Mouse (Mus musculus) CH12.LX (cell line): ENCODE results near the gene Pigh. TPM values are rescaled to one million over a fixed set of nuclear protein-coding genes. Genes with fewer than 3 reads are reported as not detected.

Source experiments
- DNase-seq: peaks from one replicate; pipeline ENCODE4 v3.0.0-alpha.2; 2013; ENCODE audit errors: extremely low read depth
- H3K27ac ChIP-seq: 2 replicates; pipeline ENCODE4 v1.5.1; 2012; ENCODE audit warnings: low read depth, mild to moderate bottlenecking, control low read depth, moderate library complexity; ENCODE audit not compliant: insufficient read depth
- H3K27me3 ChIP-seq: replicated peaks from 2 replicates; pipeline ENCODE3; 2012; ENCODE audit warnings: inconsistent platforms
- H3K36me3 ChIP-seq, 2 experiments: replicated peaks in 1 of 2; 2 replicates each; pipeline versions ENCODE3 to v1.6.1; 2012; ENCODE audit warnings: inconsistent platforms in 1 of 2, low read length in 1 of 2, mild to moderate bottlenecking in 1 of 2, mixed read lengths in 1 of 2, moderate library complexity in 1 of 2; ENCODE audit not compliant: control insufficient read depth in 1 of 2, insufficient read depth in 1 of 2
- H3K4me1 ChIP-seq, 2 experiments: 2 replicates each; pipeline ENCODE4 v1.6.1; 2012; ENCODE audit warnings: inconsistent platforms in 1 of 2, moderate library complexity in 1 of 2; ENCODE audit not compliant: insufficient read depth in 2 of 2, control insufficient read depth in 1 of 2
- H3K4me2 ChIP-seq: 2 replicates; pipeline ENCODE4 v1.6.1; 2012; ENCODE audit warnings: low read depth, mild to moderate bottlenecking, control low read depth; ENCODE audit not compliant: poor library complexity, insufficient read depth, severe bottlenecking
- H3K4me3 ChIP-seq, 3 experiments: fragments of 150-350 bp in 1 of 3; sonication (generic) in 1 of 3; replicated peaks in 1 of 3; 2 replicates each; pipeline versions ENCODE3 to v1.5.1; 2011 to 2012; ENCODE audit warnings: low read depth in 2 of 3, low read length in 2 of 3, mild to moderate bottlenecking in 2 of 3, moderate library complexity in 2 of 3, control low read depth in 1 of 3, improper control_type of control experiment in 1 of 3, inconsistent platforms in 1 of 3, mixed read lengths in 1 of 3; ENCODE audit not compliant: poor library complexity in 1 of 3
- H3K79me2 ChIP-seq: replicated peaks from 2 replicates; pipeline ENCODE4 v1.6.1; 2012; ENCODE audit warnings: mild to moderate bottlenecking, moderate library complexity; ENCODE audit not compliant: control insufficient read depth, poor library complexity, insufficient read depth, severe bottlenecking; ENCODE audit errors: extremely low read depth
- H3K9ac ChIP-seq: 2 replicates; pipeline ENCODE4 v1.6.1; 2012; ENCODE audit warnings: low read depth, mild to moderate bottlenecking, control low read depth, moderate library complexity; ENCODE audit not compliant: insufficient read depth
- H3K9me3 ChIP-seq: replicated peaks from 2 replicates; pipeline ENCODE3; 2012; ENCODE audit warnings: low read length, inconsistent platforms, mixed read lengths
- BHLHE40 ChIP-seq: IDR thresholded peaks from 2 replicates; pipeline ENCODE4 v1.6.1; 2011; ENCODE audit warnings: mild to moderate bottlenecking, low read depth, low read length, improper control_type of control experiment
- CHD1 ChIP-seq: IDR thresholded peaks from 2 replicates; pipeline ENCODE4 v1.6.1; 2012; ENCODE audit warnings: low read depth, low read length, improper control_type of control experiment, inconsistent platforms
- CHD2 ChIP-seq: IDR thresholded peaks from 2 replicates; pipeline ENCODE4 v1.6.1; 2011; ENCODE audit warnings: low read length, improper control_type of control experiment
- CTCF ChIP-seq, 2 experiments: IDR thresholded peaks in 1 of 2; conservative IDR thresholded peaks in 1 of 2; 2 replicates each; pipeline ENCODE4 v1.5.1; 2011 to 2012; ENCODE audit warnings: low read depth in 2 of 2, low read length in 2 of 2, improper control_type of control experiment in 1 of 2, inconsistent platforms in 1 of 2, mild to moderate bottlenecking in 1 of 2, moderate library complexity in 1 of 2
- E2F4 ChIP-seq: IDR thresholded peaks from 2 replicates; pipeline ENCODE4 v1.6.1; 2011; ENCODE audit warnings: low read depth, low read length, improper control_type of control experiment; ENCODE audit not compliant: insufficient replicate concordance
- ELF1 ChIP-seq: IDR thresholded peaks from 2 replicates; pipeline ENCODE4 v1.6.1; 2014; ENCODE audit warnings: low read depth, mild to moderate bottlenecking, inconsistent platforms, low read length, improper control_type of control experiment
- EP300 ChIP-seq: IDR thresholded peaks from 2 replicates; pipeline ENCODE4 v1.6.1; 2011; ENCODE audit warnings: low read length, improper control_type of control experiment
- ETS1 ChIP-seq: conservative IDR thresholded peaks from 2 replicates; pipeline ENCODE4 v1.6.1; 2012; ENCODE audit warnings: low read depth, mild to moderate bottlenecking, inconsistent platforms, low read length, improper control_type of control experiment, moderate library complexity
- GABPA ChIP-seq: IDR thresholded peaks from 2 replicates; pipeline ENCODE4 v1.6.1; 2012; ENCODE audit warnings: low read depth, low read length, improper control_type of control experiment, inconsistent platforms; ENCODE audit not compliant: insufficient replicate concordance
- HCFC1 ChIP-seq: IDR thresholded peaks from 2 replicates; pipeline ENCODE4 v1.6.1; 2012; ENCODE audit warnings: low read depth, mild to moderate bottlenecking, inconsistent platforms, low read length, improper control_type of control experiment
- IRF4 ChIP-seq: IDR thresholded peaks from 2 replicates; pipeline ENCODE4 v1.6.1; 2014; ENCODE audit warnings: low read depth, mild to moderate bottlenecking, inconsistent platforms, low read length, improper control_type of control experiment
- JUN ChIP-seq: IDR thresholded peaks from 2 replicates; pipeline ENCODE4 v1.6.1; 2011; ENCODE audit warnings: low read depth, mild to moderate bottlenecking, low read length, improper control_type of control experiment, moderate library complexity; ENCODE audit not compliant: insufficient read depth
- JUND ChIP-seq: conservative IDR thresholded peaks from 2 replicates; pipeline ENCODE4 v1.6.1; 2011; ENCODE audit warnings: low read depth, low read length, improper control_type of control experiment
- KAT2A ChIP-seq: IDR thresholded peaks from 2 replicates; pipeline ENCODE4 v1.6.1; 2012; ENCODE audit warnings: low read length, improper control_type of control experiment, inconsistent platforms; ENCODE audit not compliant: insufficient replicate concordance
- MAFK ChIP-seq: IDR thresholded peaks from 2 replicates; pipeline ENCODE4 v1.6.1; 2011; ENCODE audit warnings: low read length, improper control_type of control experiment; ENCODE audit not compliant: insufficient replicate concordance
- MAX ChIP-seq: IDR thresholded peaks from 2 replicates; pipeline ENCODE4 v1.6.1; 2011; ENCODE audit warnings: low read length, improper control_type of control experiment
- MAZ ChIP-seq: IDR thresholded peaks from 2 replicates; pipeline ENCODE4 v1.6.1; 2012; ENCODE audit warnings: low read depth, mild to moderate bottlenecking, inconsistent platforms, low read length, improper control_type of control experiment, moderate library complexity
- MEF2A ChIP-seq: IDR thresholded peaks from 2 replicates; pipeline ENCODE4 v1.6.1; 2014; ENCODE audit warnings: low read depth, mild to moderate bottlenecking, inconsistent platforms, low read length, improper control_type of control experiment, borderline replicate concordance
- MXI1 ChIP-seq: IDR thresholded peaks from 2 replicates; pipeline ENCODE4 v1.6.1; 2011; ENCODE audit warnings: mild to moderate bottlenecking, low read depth, low read length, improper control_type of control experiment
- MYC ChIP-seq: IDR thresholded peaks from 2 replicates; pipeline ENCODE4 v1.6.1; 2011; ENCODE audit warnings: low read depth, mild to moderate bottlenecking, improper control_type of control experiment, low read length
- NELFE ChIP-seq: IDR thresholded peaks from 2 replicates; pipeline ENCODE4 v1.6.1; 2011; ENCODE audit warnings: low read depth, low read length, improper control_type of control experiment
- NRF1 ChIP-seq: IDR thresholded peaks from 2 replicates; pipeline ENCODE4 v1.6.1; 2014; ENCODE audit warnings: low read depth, mild to moderate bottlenecking, inconsistent platforms, low read length, improper control_type of control experiment, moderate library complexity
- PAX5 ChIP-seq: IDR thresholded peaks from 2 replicates; pipeline ENCODE4 v1.6.1; 2012; ENCODE audit warnings: low read length, inconsistent platforms, mixed read lengths
- POLR2A ChIP-seq: IDR thresholded peaks from 2 replicates; pipeline ENCODE4 v1.6.1; 2011; ENCODE audit warnings: low read depth, mild to moderate bottlenecking, improper control_type of control experiment, low read length
- POLR2AphosphoS2 ChIP-seq: IDR thresholded peaks from 2 replicates; pipeline ENCODE4 v1.6.1; 2011; ENCODE audit warnings: low read depth, low read length, improper control_type of control experiment
- RAD21 ChIP-seq: IDR thresholded peaks from 2 replicates; pipeline ENCODE4 v1.6.1; 2011; ENCODE audit warnings: low read depth, mild to moderate bottlenecking, low read length, improper control_type of control experiment, moderate library complexity
- RCOR1 ChIP-seq: conservative IDR thresholded peaks from 2 replicates; pipeline ENCODE4 v1.6.1; 2012; ENCODE audit warnings: low read depth, mild to moderate bottlenecking, inconsistent platforms, low read length, improper control_type of control experiment
- SIN3A ChIP-seq: IDR thresholded peaks from 2 replicates; pipeline ENCODE4 v1.6.1; 2012; ENCODE audit warnings: low read length, improper control_type of control experiment, inconsistent platforms
- SMC3 ChIP-seq: IDR thresholded peaks from 2 replicates; pipeline ENCODE4 v1.6.1; 2011; ENCODE audit warnings: low read depth, low read length, improper control_type of control experiment
- TBP ChIP-seq: conservative IDR thresholded peaks from 2 replicates; pipeline ENCODE4 v1.6.1; 2011; ENCODE audit warnings: low read depth, low read length, improper control_type of control experiment
- TCF12 ChIP-seq: IDR thresholded peaks from 2 replicates; pipeline ENCODE4 v1.6.1; 2014; ENCODE audit warnings: low read depth, mild to moderate bottlenecking, inconsistent platforms, low read length, improper control_type of control experiment
- UBTF ChIP-seq: IDR thresholded peaks from 2 replicates; pipeline ENCODE4 v1.6.1; 2012; ENCODE audit warnings: low read depth, mild to moderate bottlenecking, inconsistent platforms, low read length, improper control_type of control experiment, moderate library complexity
- USF1 ChIP-seq: IDR thresholded peaks from 2 replicates; pipeline ENCODE4 v1.6.1; 2014; ENCODE audit warnings: low read depth, mild to moderate bottlenecking, inconsistent platforms, low read length, improper control_type of control experiment
- USF2 ChIP-seq: conservative IDR thresholded peaks from 2 replicates; pipeline ENCODE4 v1.6.1; 2011; ENCODE audit warnings: low read depth, low read length, improper control_type of control experiment
- ZC3H11A ChIP-seq: IDR thresholded peaks from 2 replicates; pipeline ENCODE4 v1.6.1; 2012; ENCODE audit warnings: low read depth, mild to moderate bottlenecking, inconsistent platforms, low read length, improper control_type of control experiment
- ZKSCAN1 ChIP-seq: IDR thresholded peaks from 2 replicates; pipeline ENCODE4 v1.6.1; 2012; ENCODE audit warnings: low read depth, inconsistent platforms, low read length, improper control_type of control experiment, borderline replicate concordance
- ZMIZ1 ChIP-seq: IDR thresholded peaks from 2 replicates; pipeline ENCODE4 v1.6.1; 2012; ENCODE audit warnings: low read depth, mild to moderate bottlenecking, inconsistent platforms, low read length, improper control_type of control experiment
- ZNF384 ChIP-seq: IDR thresholded peaks from 2 replicates; pipeline ENCODE4 v1.6.1; 2012; ENCODE audit warnings: low read depth, low read length, improper control_type of control experiment, inconsistent platforms
- dilution Hi-C: fragments of 300-500 bp; cut with MboI; formaldehyde crosslinking; loops from 2 replicates; pipeline ENCODE4 v1.14.3; 2020; ENCODE audit warnings: low sequenced_read_pairs; ENCODE audit not compliant: extremely low pct_unique_long_range_greater_than_20kb, extremely low pct_ligation_motif_present
- in situ Hi-C: fragments of 300-500 bp; cut with MboI; formaldehyde crosslinking; loops from 3 replicates; pipeline ENCODE4 v1.14.3; 2019; ENCODE audit warnings: low sequenced_read_pairs, low pct_ligation_motif_present, low pct_unique_long_range_greater_than_20kb, mixed read lengths
- polyA plus RNA-seq: library from polyadenylated mRNA; unstranded; fragments of >175 nt; gene quantifications from 2 replicates; pipeline ENCODE4 v1.2.1, GENCODE M21; 2012; ENCODE audit warnings: low read depth; ENCODE audit not compliant: insufficient read length
- total RNA-seq, 2 experiments: library from RNA; depleted of rRNA; stranded (reverse); fragments of 300-350 nt in 1 of 2; fragments of >200 nt in 1 of 2; gene quantifications; 2 replicates each; pipeline ENCODE4 v1.2.3; 2012 to 2014

Pigh gene
- total RNA-seq (2012; rRNA removed) (12.8 and 13.0 TPM in 2 replicates), total RNA-seq (2014; rRNA removed) (17.8 and 18.2 TPM in 2 replicates), polyA plus RNA-seq (8.3 and 9.3 TPM in 2 replicates)

DNA sequence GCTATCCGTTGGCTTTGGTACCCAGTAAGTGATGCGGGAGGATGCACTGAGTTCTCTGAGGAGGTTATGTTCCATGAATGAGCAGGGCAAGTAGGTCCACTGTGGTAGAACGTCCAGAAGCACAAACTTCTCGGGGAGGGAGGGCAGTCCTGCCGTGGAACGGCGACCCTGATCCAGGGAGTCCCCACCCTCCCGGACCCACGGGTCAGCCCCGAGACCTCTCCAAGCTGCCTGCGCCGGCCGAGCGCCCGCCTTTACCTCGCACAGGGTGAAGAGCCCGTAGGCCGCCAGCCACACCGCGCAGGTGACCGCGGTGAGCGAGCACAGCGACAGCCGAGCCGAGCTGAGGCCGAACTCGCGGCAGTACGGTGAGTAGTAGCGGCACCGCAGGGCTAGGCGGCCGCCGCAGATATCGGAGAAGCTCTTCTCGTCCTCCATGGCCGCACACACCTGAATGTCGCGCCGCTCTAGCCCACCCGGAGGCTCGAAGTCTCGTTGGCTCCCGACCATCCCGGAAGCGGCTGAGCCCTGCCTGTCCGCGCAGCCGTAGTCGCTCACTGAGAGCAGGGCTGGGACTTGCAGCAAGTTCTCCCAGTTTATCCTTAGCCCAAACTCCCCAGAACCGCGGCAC is at the start of gene Pigh:
Gene Pigh, minus strand, starts transcription at position 470 of the 631 bp plus-strand sequence.
- peaks cover 0 to 37% of the 10 kb centered on the region in 2 experiments; a peak in 2 of 4 replicates for H3K4me1 ChIP-seq
- peak within 1 kb of the TSS; percentile 44; the same call in 1 of the 2 replicates for H3K4me2 ChIP-seq
- peaks cover 13 to 33% of the 10 kb centered on the region in 2 experiments for H3K36me3 ChIP-seq
- peak within 1 kb of the TSS; percentile 32; the same call in 1 of the 2 replicates for H3K27ac ChIP-seq
- TF ChIP-seq MAX (peak; percentile 56), IRF4 (peak; percentile 42; the same call in 1 of the 2 replicates), SIN3A (peak; percentile 48; the same call in 1 of the 2 replicates), SMC3 (peak; percentile 14), JUND (no peak), MYC (peak; percentile 21; the same call in 1 of the 2 replicates), ZKSCAN1 (no peak), CTCF (conservative IDR thresholded peaks at IDR 0.05 in 1 of 2, IDR thresholded peaks at IDR 0.05 in 1 of 2; ENCODE audit: low read depth in 2 of 2, low read length in 2 of 2) (no peak), GABPA (0 out of 2 replicates have a peak, but pooled peaks have one; percentile 6), NRF1 (peak; percentile 82), MAFK (no peak), TCF12 (peak; percentile 80), CHD1 (no peak), ETS1 (peak; percentile 19; the same call in 1 of the 2 replicates), EP300 (no peak), RAD21 (no peak), ZMIZ1 (peak; percentile 62), ZNF384 (no peak), ELF1 (peak; percentile 99), UBTF (0 out of 2 replicates have a peak, but pooled peaks have one; percentile 33), ZC3H11A (no peak), E2F4 (no peak), MXI1 (peak; percentile 25; the same call in 1 of the 2 replicates), MAZ (no peak), POLR2AphosphoS2 (0 out of 2 replicates have a peak, but pooled peaks have one; percentile 46), JUN (no peak), HCFC1 (peak; percentile 79), NELFE (peak; percentile 78), KAT2A (0 out of 2 replicates have a peak, but pooled peaks have one; percentile 18), RCOR1 (no peak), TBP (peak; percentile 61; the same call in 1 of the 2 replicates), MEF2A (no peak), BHLHE40 (no peak), USF1 (no peak), USF2 (no peak), CHD2 (peak; percentile 40), PAX5 (no peak), POLR2A (peak; percentile 89)
- peaks cover 4% of the 10 kb centered on the region for H3K9me3 ChIP-seq
- DNase-seq, result peak; percentile 84
- dilution Hi-C loops (no loop called here), in situ Hi-C loops (loop anchor here (5.0 to 25.0 kb wide), 2 partner anchors 37 to 1027 kb away; no protein-coding TSS in a partner anchor)
- peak within 1 kb of the TSS; percentile 75 to 99 (median 83) for H3K4me3 ChIP-seq
- peak within 1 kb of the TSS; percentile 65 for H3K9ac ChIP-seq
- no peaks in the 10 kb centered on the region for H3K27me3 ChIP-seq
- H3K79me2 ChIP-seq, result no peaks in the 10 kb centered on the region; the same call in none of the 2 replicates
